Mouse (Mus musculus): ENCODE results near the gene Abca1. TPM values are rescaled to one million over a fixed set of nuclear protein-coding genes. Genes with fewer than 3 reads are reported as not detected.
A peak's percentile ranks its signal among the peaks of the same experiment; 100 is the strongest.

Gene Abca1
- polyA plus RNA-seq, 1 experiment from 2014 or later, result 11.5 TPM

- Histone ChIP-seq H3K4me2 (peak overlapping the region; percentile 18; the same call in 1 of the 2 replicates), H3K4me1 (replicated peaks) (peaks cover 51% of the 10 kb centered on the region), H3K4me3 (replicated peaks) (no peak overlapping the region), H3K9me3 (replicated peaks) (no peaks in the 10 kb centered on the region), H3K9ac (no peak overlapping the region; the same call in 1 of the 2 replicates), H3K27ac (replicated peaks) (no peak overlapping the region), H3K27me3 (no peaks in the 10 kb centered on the region), H3K36me3 (replicated peaks) (no peaks in the 10 kb centered on the region)
- no peak for ATAC-seq (ENCODE audit: insufficient read depth)
- 17% methylated on average over 2 of the region's 2 CpGs for WGBS (ENCODE audit: insufficient replicate concordance)
Measured at GRCm38 (mm10) chr4:53137087-53137486, 22.6 kb downstream of the Abca1 start.

GRCm38 (mm10) chr4:53134816-53135215 lies 24.9 kb downstream of the Abca1 start:
- no peak overlapping the region for H3K9ac ChIP-seq
- H3K27me3 ChIP-seq, result no peaks in the 10 kb centered on the region
- H3K36me3 ChIP-seq (replicated peaks), result peaks cover 5% of the 10 kb centered on the region
- no peaks in the 10 kb centered on the region for H3K9me3 ChIP-seq (replicated peaks)
- H3K4me2 ChIP-seq, result peak overlapping the region; percentile 32; the same call in 1 of the 2 replicates
- no peak for ATAC-seq (ENCODE audit: insufficient read depth)
- 0 out of 2 replicates have a peak overlapping the region, but pooled peaks have one; percentile 45 for H3K27ac ChIP-seq (replicated peaks)
- WGBS (ENCODE audit: insufficient replicate concordance), result 69% methylated on average over 7 of the region's 7 CpGs
- H3K4me3 ChIP-seq (replicated peaks), result no peak overlapping the region
- H3K4me1 ChIP-seq (replicated peaks), result peaks cover 62% of the 10 kb centered on the region

GRCm38 (mm10) chr4:53133995-53134394 lies 25.7 kb downstream of the Abca1 start:
- H3K36me3 ChIP-seq (replicated peaks), result peaks cover 14% of the 10 kb centered on the region
- H3K27ac ChIP-seq (replicated peaks), result no peak overlapping the region
- H3K9ac ChIP-seq, result no peak overlapping the region
- no peaks in the 10 kb centered on the region for H3K27me3 ChIP-seq
- no peaks in the 10 kb centered on the region for H3K9me3 ChIP-seq (replicated peaks)
- no peak for ATAC-seq (ENCODE audit: insufficient read depth)
- WGBS (ENCODE audit: insufficient replicate concordance), result 47% methylated on average over 4 of the region's 4 CpGs
- peaks cover 62% of the 10 kb centered on the region for H3K4me1 ChIP-seq (replicated peaks)
- H3K4me2 ChIP-seq, result 0 out of 2 replicates have a peak overlapping the region, but pooled peaks have one; percentile 0
- no peak overlapping the region for H3K4me3 ChIP-seq (replicated peaks)

GRCm38 (mm10) chr4:53131538-53131937 lies 28.2 kb downstream of the Abca1 start:
- peak overlapping the region; percentile 26 for H3K27ac ChIP-seq (replicated peaks)
- 74% methylated on average over 5 of the region's 5 CpGs for WGBS (ENCODE audit: insufficient replicate concordance)
- H3K36me3 ChIP-seq (replicated peaks), result peaks cover 37% of the 10 kb centered on the region

GRCm38 (mm10) chr4:53130622-53131517 lies 28.8 kb downstream of the Abca1 start:
- Histone ChIP-seq H3K27ac (replicated peaks) (peak overlapping the region; percentile 26), H3K27me3 (no peaks in the 10 kb centered on the region), H3K4me1 (replicated peaks) (peaks cover 36% of the 10 kb centered on the region), H3K36me3 (replicated peaks) (peaks cover 42% of the 10 kb centered on the region), H3K9me3 (replicated peaks) (no peaks in the 10 kb centered on the region), H3K9ac (no peak overlapping the region), H3K4me2 (no peak overlapping the region), H3K4me3 (replicated peaks) (no peak overlapping the region)
- 50% methylated on average over 6 of the region's 6 CpGs for WGBS (ENCODE audit: insufficient replicate concordance)
- peak; percentile 73 for ATAC-seq (ENCODE audit: insufficient read depth)

More at GRCm38 (mm10) chr4:53131538-53131937, 28.2 kb downstream of the Abca1 start:
- Histone ChIP-seq H3K4me2 (no peak overlapping the region), H3K9me3 (replicated peaks) (no peaks in the 10 kb centered on the region), H3K9ac (no peak overlapping the region), H3K4me3 (replicated peaks) (no peak overlapping the region), H3K27me3 (no peaks in the 10 kb centered on the region), H3K4me1 (replicated peaks) (peaks cover 42% of the 10 kb centered on the region)
- no peak for ATAC-seq (ENCODE audit: insufficient read depth)

GRCm38 (mm10) chr4:53129716-53130301 lies 29.9 kb downstream of the Abca1 start:
- Histone ChIP-seq H3K9ac (no peak overlapping the region), H3K27ac (replicated peaks) (0 out of 2 replicates have a peak overlapping the region, but pooled peaks have one; percentile 6), H3K27me3 (no peaks in the 10 kb centered on the region), H3K4me1 (replicated peaks) (peaks cover 43% of the 10 kb centered on the region), H3K36me3 (replicated peaks) (peaks cover 42% of the 10 kb centered on the region), H3K4me2 (no peak overlapping the region), H3K9me3 (replicated peaks) (no peaks in the 10 kb centered on the region), H3K4me3 (replicated peaks) (no peak overlapping the region)
- no peak for ATAC-seq (ENCODE audit: insufficient read depth)
- 39% methylated on average over 11 of the region's 11 CpGs for WGBS (ENCODE audit: insufficient replicate concordance)

GRCm38 (mm10) chr4:53127266-53127665 lies 32.4 kb downstream of the Abca1 start:
- no peak for ATAC-seq (ENCODE audit: insufficient read depth)
- Histone ChIP-seq H3K27me3 (no peaks in the 10 kb centered on the region), H3K9ac (no peak overlapping the region), H3K9me3 (replicated peaks) (no peaks in the 10 kb centered on the region), H3K27ac (replicated peaks) (no peak overlapping the region), H3K4me1 (replicated peaks) (peaks cover 51% of the 10 kb centered on the region), H3K4me2 (no peak overlapping the region), H3K36me3 (replicated peaks) (peaks cover 42% of the 10 kb centered on the region), H3K4me3 (replicated peaks) (no peak overlapping the region)
- 82% methylated on average over 5 of the region's 5 CpGs for WGBS (ENCODE audit: insufficient replicate concordance)

- Histone ChIP-seq H3K27me3 (no peaks in the 10 kb centered on the region), H3K4me1 (replicated peaks) (peaks cover 51% of the 10 kb centered on the region), H3K27ac (replicated peaks) (no peak overlapping the region), H3K9me3 (replicated peaks) (no peaks in the 10 kb centered on the region), H3K4me2 (no peak overlapping the region), H3K9ac (no peak overlapping the region), H3K36me3 (replicated peaks) (peaks cover 42% of the 10 kb centered on the region), H3K4me3 (replicated peaks) (no peak overlapping the region)
- no peak for ATAC-seq (ENCODE audit: insufficient read depth)
- WGBS (ENCODE audit: insufficient replicate concordance), result 80% methylated on average over 7 of the region's 7 CpGs
Measured at GRCm38 (mm10) chr4:53126794-53127193, 32.9 kb downstream of the Abca1 start.

GRCm38 (mm10) chr4:53124837-53125490 lies 34.7 kb downstream of the Abca1 start:
- H3K27me3 ChIP-seq, result no peaks in the 10 kb centered on the region
- no peak overlapping the region for H3K4me3 ChIP-seq (replicated peaks)
- peak overlapping the region; percentile 0; the same call in 1 of the 2 replicates for H3K27ac ChIP-seq (replicated peaks)
- H3K4me1 ChIP-seq (replicated peaks), result peaks cover 61% of the 10 kb centered on the region
- ATAC-seq (ENCODE audit: insufficient read depth), result no peak
- no peak overlapping the region for H3K4me2 ChIP-seq
- peaks cover 39% of the 10 kb centered on the region for H3K36me3 ChIP-seq (replicated peaks)
- H3K9me3 ChIP-seq (replicated peaks), result no peaks in the 10 kb centered on the region
- H3K9ac ChIP-seq, result no peak overlapping the region
- WGBS (ENCODE audit: insufficient replicate concordance), result 61% methylated on average over 10 of the region's 10 CpGs

- WGBS (ENCODE audit: insufficient replicate concordance), result 73% methylated on average over 3 of the region's 3 CpGs
- Histone ChIP-seq H3K9ac (no peak overlapping the region), H3K4me2 (no peak overlapping the region), H3K27ac (replicated peaks) (0 out of 2 replicates have a peak overlapping the region, but pooled peaks have one; percentile 0), H3K9me3 (replicated peaks) (no peaks in the 10 kb centered on the region), H3K4me1 (replicated peaks) (peaks cover 63% of the 10 kb centered on the region), H3K36me3 (replicated peaks) (peaks cover 16% of the 10 kb centered on the region), H3K27me3 (no peaks in the 10 kb centered on the region), H3K4me3 (replicated peaks) (no peak overlapping the region)
- ATAC-seq (ENCODE audit: insufficient read depth), result no peak
Measured at GRCm38 (mm10) chr4:53122310-53122709, 37.4 kb downstream of the Abca1 start.

Measured in liver, embryonic 15.5 days (tissue).